Mouse (Mus musculus): ENCODE data around the gene Nphs2.
"Not testable (repeated sequence)": the region's sequence is repeated elsewhere in the genome, so short reads cannot be mapped to it uniquely, and the experiment has no call there.

Nphs2 gene

DNA sequence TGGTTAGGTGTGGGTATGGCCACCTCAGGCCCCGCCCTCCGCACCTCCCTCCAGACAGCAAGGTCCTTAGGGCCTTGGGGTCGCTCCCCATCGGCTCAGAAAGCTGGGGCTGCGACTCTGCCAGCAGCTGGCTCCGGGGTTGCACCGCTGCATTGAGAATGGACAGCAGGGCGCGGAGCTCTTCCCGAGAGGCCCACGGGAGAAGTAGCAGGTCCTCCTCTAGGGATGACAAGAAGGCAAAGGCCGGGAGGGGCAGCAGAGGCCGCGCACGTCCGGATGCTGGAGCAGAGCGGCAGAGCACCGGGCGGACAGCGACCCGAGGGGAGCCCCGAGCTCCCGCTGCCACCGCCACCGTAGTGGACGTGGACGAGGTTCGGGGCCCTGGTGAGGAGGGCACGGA is at the start of gene Nphs2:
TSS of gene Nphs2 (plus strand) at position 98 of the 400 bp plus-strand sequence.
- no peak for DNase-seq (ENCODE audit: low spot score in 2 of 2)

DNA sequence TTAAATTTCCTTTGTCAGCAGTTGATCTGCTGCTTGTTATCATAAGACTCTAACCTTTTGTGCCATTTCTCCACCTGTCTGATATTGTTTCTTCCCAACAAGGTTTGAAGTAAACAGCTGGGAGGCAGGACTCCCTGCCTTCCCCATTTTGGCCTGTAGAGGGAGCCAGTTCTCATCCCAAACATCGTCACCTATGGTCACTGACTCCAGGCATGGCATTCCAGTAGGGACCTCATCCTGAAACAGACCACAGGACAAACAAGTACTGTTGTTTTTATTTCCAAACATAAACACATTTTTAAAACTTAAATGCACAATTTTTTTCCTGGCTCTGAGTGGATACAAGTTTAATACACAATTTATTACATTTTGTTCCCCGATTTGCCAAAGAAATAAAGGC is 47.2 kb upstream of the Nphs2 start:
- peak in 1 of 2 experiments; percentile 39 for DNase-seq (ENCODE audit: low spot score in 2 of 2)

DNA sequence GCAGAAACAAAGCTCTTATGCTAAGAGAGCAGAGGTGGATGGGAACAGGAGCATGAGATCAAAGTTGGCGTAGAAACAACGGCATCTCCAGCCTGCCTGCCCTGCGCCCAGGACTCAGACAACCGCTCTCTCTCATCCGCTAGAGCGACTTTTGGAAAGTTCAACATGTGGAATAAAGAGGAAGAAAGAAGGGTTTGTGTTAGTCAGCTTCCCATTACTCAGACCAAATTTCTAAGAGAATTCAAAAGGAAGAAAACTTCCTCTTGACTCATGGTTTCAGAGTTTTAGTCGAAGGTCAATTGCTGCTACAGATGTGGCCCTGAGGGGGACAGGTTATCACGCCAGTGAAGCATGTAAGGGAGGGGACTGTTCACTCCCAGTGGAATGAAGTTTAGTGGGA is 46.6 kb upstream of the Nphs2 start:
- DNase-seq (ENCODE audit: low spot score in 2 of 2): no peak

DNA sequence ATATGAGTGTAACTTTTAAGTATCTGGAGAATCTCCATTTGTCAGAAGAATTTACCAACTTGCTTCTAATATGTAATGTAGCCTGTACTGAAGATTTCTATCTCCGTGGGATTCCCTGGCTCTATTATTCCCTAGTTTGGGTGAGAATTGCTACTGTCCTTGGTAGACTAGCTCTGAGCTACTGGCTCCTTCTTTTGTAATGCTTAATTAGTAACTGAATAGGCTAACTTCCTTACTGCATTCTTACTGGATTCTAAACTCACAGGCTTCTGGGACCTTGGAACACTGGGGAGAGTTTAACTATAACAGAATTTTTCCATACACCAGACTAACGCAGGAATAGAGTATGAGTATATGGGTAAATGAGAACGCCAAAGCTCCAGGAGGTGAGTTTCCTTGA is 42.0 kb upstream of the Nphs2 start:
- DNase-seq (ENCODE audit: low spot score in 2 of 2): not testable (repeated sequence)

DNA sequence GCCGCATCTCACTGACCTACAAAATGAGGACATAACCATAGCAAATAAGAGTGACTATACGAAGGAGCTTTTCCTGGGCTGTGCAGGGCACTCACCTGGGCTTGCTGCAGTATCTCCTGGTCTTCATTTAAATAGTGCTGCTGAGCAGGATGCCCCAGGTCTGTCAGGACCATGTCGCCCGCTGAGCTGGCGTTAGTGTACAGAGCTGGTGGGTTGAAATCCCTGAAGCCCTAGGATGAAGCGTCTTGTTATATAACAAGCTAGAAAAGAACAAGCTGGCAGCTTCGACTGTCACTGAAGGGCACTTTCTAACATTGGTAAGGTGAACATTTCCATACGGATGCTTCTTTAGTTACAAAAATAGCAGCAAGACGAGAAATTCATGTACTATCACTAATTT is 40.1 kb upstream of the Nphs2 start:
- no peak for DNase-seq (ENCODE audit: low spot score in 2 of 2)

DNA sequence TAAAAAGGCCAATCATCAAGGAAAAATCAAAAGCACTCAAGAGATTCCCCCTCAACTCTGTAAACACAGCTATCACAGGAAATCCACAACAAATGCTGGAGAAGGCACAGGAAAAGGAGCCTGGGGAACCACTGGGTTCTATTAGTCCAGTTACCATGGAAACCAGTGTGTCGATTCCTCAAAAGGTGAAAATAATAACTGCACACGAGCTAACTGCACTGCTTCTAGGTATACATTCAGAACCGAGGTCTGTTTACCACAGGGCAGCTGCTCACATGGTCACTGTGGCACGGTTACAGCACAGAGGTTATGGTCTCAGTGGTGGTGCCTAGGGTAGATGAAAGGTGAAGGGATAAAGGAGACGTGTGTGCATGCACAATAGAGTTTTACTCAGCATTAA is 38.9 kb upstream of the Nphs2 start:
- DNase-seq (ENCODE audit: low spot score in 2 of 2): no peak

DNA sequence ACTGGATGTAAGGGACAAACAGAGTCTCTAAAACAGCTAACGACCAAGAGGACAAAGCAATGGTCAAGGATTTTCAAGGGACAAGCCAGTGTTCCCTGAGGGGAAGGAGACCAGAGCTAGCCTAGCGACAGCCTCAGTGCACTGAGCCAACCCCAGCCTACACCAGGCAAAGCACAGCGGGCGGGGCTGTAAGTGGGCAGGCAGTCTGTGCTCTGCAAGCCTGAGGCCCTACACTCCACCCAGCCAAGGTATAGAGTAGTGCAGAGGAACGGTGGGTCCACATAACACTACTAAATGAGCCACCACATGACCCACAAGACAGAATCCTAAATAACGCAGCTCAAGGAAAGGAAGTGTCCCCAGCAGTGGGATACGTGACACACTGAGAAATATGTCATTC is 36.9 kb upstream of the Nphs2 start:
- no peak for DNase-seq (ENCODE audit: low spot score in 2 of 2)

DNA sequence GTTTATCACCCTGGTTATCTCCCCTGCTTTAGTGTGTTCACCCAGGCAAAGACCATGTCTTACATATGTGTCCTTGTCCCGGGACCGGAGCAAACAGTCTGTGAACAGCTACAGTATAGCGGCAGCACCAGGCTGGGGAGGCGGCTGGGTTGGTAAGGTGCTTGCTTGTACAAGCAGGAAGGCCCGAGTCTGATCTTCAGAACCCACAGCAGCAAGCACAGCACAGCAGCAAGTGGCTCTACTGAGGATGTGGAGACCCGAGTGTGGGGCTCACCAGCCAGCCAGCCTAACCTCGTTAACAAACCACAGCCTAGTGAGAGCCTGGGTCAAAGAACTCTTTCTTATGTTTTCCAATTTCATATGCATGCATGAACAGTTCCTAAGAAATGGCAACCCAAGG is 30.4 kb upstream of the Nphs2 start:
- no peak for DNase-seq (ENCODE audit: low spot score in 2 of 2)

DNA sequence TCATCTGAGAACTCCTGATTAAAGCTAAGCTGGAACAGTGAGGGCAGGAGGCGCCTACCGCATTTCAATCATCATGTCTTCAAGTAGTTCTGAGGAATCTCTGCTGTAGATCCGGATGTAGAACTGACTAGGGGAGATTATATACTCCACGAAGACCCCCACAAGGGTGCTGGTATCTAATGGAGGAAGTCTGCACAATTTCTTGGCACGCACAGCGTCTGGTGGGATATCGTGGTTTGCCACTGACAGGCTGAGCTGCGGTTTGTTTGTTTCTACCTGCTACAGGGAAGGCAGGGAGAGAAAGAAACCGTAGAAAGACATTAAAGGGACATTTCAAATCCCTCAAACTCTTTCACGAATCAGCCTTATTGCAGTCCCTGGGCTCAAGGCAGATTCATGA is 26.3 kb upstream of the Nphs2 start:
- no peak for DNase-seq (ENCODE audit: low spot score in 2 of 2)

DNA sequence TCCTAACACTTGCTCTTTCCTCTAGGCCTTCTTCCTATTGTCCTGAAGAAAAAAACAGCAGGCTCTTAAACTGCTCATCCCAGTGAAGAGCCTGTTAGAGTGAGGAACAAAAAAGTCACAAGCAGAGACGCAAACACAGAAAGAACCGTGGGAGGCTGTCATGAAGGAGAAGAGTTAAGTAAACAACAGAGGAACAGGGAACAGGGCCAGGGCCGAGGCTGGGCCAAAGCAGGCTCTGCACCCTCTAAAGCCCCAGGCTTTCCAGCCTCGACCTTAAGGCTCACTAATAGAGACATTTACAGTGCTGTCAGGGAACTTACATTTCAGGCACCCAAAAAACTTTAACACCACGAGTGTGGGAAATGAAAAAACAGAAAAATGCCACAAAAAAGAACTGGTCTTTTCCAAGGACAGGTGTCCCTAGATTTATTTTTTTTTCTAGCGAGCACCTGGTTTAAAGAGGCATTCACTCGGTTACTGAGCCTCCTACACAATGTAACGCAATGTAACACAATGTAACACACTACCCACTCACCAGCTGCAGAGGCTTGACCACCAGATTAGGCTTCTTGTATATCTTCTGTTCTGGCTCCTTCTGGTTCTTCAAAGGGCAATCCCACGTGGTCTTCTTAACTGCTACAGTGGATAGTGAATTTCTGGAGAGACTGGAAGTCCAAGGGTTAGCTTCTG is 25.5 kb upstream of the Nphs2 start:
- DNase-seq (ENCODE audit: low spot score in 2 of 2): no peak

DNA sequence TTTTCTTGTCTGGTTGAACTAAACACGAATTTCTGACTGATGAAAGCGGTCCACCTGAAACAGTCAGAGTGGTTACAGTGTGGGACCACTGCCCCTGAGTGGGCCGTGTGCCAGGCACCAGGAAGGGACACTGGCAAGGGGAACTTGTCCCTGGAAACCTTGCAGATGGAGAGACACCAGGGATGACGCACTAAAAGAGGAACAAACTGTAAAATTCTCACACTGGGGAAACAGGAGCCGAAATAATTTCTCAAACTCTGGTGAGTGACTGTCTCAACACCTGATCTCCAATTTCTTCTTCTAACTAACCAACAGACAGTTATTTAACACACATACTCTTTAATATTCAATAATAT is 25.0 kb upstream of the Nphs2 start:
- no peak for DNase-seq (ENCODE audit: low spot score in 2 of 2)

DNA sequence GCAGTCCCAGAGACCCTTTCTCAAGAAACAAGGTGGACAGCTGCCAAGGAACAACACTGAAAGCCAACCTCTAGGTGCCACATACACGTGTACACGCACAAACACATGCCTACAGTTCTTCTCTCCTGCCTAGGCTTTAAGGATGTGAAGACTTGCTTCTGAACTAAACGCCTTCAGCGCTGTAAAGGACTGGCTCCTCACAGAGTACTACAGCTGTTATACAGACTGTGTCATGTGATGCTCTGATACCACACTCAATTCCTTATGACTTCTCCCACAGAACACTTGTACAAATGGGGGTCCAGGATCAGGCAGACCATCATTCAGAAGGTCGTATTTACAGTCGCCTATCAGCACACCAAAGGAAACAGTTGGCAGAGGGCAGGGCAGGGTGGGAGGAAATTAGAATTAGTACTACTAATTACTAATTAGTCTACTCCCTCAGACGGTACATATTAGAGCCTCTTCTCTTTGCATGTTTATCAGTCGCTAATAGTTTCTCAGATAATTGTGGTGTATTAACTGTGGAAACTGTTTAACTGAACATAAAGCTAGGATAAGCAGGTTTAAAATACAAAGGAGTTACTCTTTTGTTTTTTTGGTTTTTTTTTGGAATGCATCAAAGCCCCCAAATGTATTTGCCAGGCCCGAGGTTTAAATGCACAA is 21.8 kb upstream of the Nphs2 start:
- no peak for DNase-seq (ENCODE audit: low spot score in 2 of 2)

DNA sequence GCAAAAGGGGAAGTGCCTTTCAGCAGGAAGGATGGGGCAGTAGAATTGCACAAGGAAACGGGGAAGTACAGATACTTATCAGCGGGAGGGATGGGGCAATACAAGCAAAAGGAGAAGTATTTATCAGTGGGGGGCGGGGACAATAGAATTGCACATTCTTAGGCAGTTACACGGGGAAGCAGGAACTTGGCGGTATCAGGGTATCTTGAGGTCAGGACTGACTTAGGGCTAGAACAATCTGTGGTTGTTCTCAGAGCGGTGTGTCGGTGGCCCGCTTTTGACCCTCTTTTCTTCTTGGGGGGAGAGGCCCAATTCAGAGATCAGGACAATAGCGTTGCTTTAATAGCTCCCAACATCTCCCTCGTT is 21.3 kb upstream of the Nphs2 start:
- DNase-seq (ENCODE audit: low spot score in 2 of 2): not testable (repeated sequence)

DNA sequence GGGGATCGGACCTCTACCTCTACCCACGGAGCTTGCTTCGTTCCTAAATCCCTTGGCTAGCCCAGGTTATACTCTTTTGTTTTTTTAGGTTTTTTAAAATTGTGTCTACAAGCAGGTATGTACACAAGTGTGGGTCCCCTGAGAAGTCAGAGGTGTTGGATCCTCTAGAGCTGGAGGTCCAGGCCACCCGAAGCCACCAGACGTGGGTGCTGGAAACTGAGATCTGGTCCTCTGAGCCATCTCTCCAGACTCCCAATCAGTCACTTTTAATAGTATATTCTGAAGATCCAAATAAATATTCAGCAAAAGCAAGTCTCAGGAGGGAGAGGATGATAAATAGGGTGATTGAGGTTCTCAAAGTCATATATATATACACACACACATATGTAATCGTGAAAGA is 20.5 kb upstream of the Nphs2 start:
- no peak for DNase-seq (ENCODE audit: low spot score in 2 of 2)

DNA sequence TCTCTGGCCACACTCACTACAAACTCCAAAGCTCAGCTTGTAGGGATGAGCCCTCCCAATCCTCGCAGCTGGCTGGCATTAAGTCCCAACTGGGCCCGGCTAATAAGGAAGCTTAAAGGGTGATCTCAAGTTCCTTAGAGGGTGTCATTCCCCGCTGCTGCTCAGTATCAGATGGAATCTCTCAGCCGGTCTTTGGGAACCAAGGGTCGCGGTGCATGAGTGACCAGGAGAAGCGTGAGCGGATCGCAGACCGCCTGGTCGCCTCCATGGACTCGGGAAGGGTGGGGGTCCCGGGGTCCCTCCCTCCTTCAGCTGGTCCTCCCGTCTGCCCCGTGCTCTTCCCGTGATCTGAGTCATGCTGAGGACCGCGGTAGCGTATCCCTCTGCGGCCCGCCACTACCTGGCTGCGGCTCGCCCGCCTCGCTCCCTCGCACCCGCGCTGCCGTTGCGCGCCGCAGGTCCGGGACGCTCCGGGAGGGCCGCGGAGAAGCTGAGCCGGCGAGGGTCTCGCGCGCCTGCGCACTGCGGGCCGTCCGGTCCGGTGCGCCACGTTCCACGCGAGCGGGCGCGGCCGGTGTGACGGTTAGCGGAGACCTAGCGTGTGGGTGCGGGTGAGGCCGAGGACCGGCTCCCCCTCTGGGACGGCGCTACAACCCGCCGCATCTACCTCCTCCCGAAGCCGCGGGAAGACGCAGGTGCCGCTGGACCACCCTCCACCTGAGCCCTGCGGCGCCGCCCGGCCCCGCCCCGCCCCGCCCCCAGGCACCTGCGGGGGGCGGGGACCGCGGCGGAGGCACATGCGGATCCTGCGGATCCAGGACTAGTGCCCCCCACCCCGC is 7.4 kb upstream of the Nphs2 start, which contains the start of gene Tdrd5:
TSS of gene Tdrd5 (minus strand) at position 754 of the 839 bp plus-strand sequence.
- DNase-seq (ENCODE audit: low spot score in 2 of 2): peak in 1 of 2 experiments; percentile 27

DNA sequence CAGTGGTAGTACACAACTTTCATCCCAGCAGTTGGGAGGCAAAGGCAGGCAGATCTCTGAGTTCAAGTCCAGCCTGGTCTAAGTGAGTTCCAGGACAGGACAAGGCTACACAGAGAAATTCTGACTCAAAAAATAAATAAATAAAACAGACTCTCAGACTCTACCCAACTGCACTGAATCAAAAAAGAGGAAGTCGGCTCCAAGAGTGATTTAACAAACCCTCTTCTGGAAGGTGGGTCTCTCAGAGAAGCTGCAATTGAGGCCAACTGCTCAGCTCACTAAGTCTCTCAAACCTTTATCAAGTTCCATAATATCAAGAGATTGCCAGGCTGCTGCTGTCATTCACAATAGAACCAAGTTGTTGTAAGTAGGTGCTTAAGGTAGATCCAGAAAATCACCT is 1.9 kb upstream of the Nphs2 start:
- DNase-seq (ENCODE audit: low spot score in 2 of 2): no peak

DNA sequence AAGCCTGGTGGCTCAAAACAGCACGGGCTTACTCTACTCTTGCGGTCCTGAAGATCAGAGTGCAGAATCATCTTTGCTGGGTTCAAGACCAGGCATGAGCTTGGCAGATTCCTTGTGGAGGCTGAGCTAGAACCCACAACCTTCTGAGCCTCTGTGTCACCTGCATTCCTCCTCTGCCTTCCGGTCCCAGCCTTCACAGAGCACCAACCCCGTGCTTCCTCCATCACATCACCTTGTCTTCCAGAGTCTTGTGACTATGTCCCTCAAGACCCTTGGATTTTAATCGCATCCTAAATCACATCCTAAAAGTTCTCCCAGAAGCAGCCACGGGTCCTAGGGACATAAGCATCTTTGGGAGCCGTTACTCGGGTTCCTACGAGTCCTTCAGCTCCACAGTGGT is 12.6 kb downstream of the Nphs2 start:
- no peak for DNase-seq (ENCODE audit: low spot score in 2 of 2)

DNA sequence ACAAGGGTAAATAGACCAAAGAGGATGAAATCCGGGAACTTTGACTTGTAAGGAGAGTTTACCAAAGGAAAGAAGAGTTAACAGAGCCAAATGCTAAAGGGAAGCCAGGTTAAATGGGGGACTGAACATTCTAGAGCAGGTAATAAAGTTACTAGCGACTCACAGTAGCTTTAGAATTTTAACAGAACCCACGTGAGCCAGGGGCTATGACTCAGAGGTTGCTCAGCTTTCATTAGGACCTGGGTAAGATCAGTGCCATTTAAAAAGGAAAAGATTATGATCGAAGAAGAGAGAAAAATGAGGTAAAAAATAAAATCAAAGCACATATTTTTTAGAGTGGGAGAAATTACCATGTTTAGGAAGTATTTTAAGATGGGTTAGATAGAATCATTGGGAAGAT is 30.3 kb downstream of the Nphs2 start:
- no peak for DNase-seq (ENCODE audit: low spot score in 2 of 2)

DNA sequence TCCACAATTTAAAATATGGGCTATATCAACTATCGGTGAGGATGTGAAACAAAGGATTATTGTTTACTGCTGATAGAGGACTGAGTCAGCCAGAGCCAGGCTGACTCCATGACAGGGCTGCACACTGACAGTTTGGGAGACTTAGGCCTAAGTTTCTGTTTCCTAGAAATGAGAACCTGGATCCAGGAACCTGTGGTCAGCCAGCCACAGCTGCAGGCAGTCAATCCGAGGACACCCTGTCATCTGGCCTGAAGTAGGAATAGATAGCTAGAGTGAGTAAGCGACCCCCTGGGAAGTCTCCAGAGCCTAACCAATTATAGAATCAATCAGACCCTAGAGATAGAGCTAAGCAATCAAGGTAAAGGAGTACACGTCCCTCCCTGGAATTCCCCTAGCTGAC is 33.9 kb downstream of the Nphs2 start:
- no peak for DNase-seq (ENCODE audit: low spot score in 2 of 2)

DNA sequence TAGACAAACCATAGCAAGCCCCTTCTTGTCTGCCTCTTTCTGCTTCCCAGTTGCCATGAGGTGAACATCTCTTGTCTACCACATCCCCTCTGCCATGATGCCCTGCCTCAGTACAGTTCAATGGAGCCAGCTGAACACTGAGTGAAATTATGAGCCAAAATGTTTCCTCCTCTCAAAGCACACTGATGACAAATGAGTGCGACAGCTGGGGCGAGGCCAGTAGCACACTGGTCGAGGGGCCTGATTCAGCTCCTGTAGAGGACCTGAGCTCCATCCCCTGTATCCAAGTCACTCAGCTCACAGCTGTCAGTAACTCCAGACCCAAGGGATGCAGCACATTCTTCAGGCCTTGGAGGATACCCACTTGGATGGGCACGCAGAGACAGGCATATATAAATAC is 35.1 kb downstream of the Nphs2 start:
- DNase-seq (ENCODE audit: low spot score in 2 of 2): no peak

DNA sequence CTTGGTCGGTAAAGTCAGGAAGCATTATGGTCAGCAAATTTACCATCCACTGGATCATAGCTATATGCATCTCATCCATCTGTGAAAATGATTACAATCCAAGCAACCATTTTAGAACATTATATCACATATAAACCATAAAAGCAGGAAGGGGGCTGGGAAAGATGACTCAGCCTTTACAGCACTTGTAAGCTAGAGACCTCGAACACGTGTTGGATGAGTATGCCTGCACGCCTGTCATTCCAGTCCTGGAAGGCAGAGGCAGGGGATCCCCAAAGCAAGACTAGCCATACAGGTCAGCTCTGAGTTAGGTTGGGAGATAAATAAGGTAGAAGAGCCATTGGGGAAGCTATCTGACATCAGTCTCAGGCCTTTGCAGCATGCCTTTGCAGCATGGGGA is 38.5 kb downstream of the Nphs2 start:
- no peak for DNase-seq (ENCODE audit: low spot score in 2 of 2)

DNA sequence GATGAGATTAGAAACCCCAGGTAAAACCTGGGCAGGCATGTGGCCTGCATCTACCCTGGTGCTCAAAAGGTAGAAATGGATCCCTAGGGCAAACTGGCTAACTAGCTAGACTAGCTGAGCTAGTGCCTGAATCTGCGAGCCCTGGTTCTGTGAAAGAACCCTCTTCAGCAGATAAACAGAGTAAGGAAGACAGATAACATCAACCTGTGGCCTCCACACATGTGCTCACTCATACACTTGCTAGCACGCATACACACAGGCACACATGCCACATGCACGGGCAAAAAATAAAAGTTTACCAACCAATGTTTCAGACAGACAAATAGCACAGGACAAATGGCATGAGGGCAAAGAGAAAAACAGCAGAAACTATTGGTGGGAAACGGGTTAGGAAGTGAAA is 39.9 kb downstream of the Nphs2 start:
- DNase-seq (ENCODE audit: low spot score in 2 of 2): no peak

DNA sequence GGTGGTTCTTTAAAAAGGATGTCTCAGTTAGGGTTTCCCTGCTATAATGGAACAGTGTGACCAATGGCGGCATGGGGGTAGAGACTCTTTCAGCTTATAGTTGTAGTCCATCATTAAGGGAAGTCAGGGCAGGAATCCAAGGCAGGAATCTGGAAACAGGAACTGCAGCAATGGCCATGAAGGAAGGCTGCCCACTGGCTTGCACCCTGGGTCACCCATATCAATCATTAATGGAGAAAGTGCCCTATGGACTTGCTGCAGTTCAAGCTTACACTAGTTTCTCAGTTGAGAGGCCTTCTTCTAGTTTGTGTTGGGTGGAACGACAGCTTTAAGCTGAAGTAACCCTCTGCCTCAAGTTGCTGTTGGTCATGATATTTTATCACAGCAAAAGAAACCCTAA is 41.9 kb downstream of the Nphs2 start:
- DNase-seq (ENCODE audit: low spot score in 2 of 2): no peak

All from frontal cortex, postnatal 14 days (tissue).